Mouse (Mus musculus): ENCODE data around the gene Ccdc149.

The Ccdc149 gene

DNA sequence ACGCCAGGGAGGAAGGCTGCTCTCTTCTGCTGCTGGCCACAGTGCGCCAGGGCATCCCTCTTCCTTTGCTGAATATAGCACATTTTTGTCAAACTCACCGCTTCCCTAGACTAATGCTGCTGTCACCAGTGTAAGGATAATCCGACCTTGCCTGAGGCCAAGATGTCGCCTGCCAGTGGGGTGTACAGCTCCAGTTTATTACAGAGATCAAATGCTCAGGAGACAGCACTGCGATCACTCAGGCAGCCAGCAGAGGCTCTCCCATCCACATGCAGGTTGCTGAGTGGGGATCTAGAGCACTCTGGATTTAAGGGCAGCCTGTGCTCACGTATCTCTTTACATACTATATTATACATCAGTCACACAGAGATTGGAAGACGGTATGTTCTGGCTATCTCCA, 22.1 kb downstream of the Ccdc149 start:
- in situ Hi-C loops (cut with MseI, MboI) = no loop called here

DNA sequence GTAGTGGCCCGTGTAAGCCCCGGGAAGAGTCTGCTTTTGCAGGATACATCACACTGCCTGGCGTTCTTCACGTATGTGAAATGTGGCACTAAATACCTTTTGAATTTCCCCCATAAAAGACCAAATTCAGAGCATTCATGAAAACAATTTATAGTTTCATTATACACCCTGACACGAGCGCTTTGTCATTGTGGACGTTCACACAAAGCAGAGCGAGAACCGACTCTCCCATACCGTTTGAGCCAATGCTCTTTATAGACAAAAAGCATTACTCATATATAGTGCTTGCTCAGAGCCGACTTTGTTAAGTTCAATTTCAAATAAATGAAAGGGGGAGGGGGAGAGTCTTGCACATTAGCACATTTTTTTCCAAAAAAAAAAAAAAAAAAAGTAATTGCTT, 31.0 kb downstream of the Ccdc149 start:
- in situ Hi-C loops (cut with MseI, MboI) = no loop called here

DNA sequence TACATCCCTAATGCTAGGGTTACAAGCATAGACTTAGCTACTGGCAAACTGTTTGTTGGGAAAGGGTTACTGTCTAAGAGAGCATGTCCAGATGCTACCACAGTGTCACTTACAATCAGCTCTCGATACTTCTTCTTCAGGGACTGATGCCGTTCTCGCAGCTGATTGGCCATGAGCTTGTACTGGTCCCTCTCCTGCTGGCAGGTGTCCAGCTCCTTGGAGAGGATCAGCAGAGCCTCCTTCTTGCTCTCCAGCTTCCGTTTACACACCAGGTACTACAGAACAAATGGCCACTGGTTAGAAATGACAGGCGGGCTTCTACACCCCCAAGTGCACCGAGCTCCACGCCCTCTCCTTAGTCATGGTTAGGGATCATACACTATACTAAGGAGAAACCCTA, 32.4 kb downstream of the Ccdc149 start:
- in situ Hi-C loops (cut with MseI, MboI) = no loop called here

DNA sequence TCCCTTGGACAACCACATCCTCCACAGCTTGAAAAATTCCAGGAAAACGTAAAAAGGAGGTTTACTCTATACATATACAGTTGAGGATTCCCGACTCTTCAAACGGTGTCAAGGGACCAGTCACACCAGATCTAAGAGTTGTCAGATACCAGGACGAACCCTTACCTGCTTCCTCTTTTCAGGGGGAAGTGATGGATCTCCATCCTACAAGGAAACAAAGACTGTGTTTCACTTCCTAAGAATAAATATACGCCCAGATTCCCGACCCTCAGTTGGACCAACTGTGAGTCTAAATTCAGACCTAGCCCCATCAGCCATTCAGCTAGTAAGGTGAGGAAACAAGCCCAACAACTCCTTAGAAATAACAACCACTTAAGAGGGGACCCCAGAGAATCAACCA, 35.8 kb downstream of the Ccdc149 start:
- in situ Hi-C loops (cut with MseI, MboI) = no loop called here

DNA sequence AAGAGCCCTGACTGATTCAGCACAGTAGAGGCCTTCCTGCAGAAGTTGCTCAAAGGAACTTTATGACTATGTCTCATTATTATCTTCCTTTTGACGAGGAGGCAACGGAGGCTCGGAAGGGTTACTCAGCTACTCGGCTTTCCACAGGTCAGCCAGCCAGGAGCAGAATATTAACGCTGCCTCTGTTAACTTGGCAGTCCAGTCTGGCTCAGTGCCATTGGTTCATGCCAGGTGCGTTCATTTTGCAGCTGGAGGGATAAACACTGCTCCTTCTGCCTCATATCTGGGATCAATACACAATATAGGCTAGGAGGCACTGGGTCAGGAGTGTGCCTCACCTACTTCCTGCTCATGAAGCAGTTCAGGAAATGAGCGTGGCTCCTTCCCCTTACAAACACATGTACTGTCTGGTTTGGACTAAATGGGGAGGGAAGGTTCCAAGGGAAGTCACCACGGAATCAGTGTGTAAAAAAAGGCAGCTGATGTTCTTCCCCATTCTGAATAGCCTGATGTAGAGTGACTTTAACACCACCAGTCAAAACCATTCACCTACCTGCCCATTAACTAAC, 40.0 kb downstream of the Ccdc149 start:
- in situ Hi-C loops (cut with MseI, MboI) = no loop called here

DNA sequence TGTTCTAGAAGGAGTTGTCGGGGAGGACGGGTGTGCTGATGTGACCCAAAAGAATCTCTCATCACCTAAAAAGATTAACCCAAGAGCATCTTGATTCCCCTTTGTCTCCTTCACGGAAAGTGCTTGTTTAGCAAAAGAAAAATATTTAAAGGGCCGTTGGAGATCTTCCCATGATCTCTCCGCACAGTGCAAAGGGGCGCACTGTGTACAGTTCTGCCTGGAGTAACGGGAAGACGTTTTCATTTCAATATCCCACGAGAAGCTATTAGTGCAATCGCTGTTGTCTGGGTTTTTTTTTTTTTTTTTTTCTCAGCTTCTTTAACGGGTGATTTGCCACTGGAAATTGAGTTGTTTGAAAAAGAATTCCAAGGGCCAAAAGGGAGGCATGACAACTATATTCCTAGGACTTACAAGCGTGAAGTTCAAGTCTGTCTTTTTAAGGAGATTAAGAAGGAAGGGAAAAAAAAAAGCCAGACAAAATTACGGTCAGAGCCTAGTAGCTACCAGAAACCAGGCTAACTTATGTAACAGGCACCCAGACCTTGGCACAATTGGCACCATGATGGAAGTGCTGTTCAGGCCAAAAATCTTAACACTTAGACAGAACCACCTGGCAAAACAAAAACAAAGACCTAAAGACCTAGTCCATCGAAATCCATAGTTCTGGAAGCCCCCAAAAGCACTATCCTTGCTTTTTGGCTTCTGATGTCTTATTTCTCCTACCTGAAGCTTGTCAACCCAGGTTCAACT, 41.4 kb downstream of the Ccdc149 start:
- in situ Hi-C loops (cut with MseI, MboI) = no loop called here

DNA sequence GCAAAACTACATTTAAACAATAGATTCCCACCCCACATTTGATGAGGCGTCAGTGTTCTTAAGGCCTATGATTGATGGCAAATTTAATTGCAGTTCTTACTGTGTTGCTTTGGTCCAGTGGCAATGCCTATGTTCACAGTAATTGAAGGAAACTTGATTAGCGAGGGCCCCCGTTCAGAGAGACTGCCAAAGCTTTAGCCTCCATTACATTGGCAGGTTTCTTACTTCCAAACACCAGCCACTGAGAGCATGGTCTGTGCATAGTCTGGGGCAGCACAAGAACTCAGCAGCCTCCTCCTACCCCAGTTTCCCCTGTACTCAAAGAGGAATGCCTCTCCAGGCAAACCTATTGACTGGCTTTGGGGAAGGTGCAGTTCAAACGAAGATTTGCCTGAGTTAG, 42.7 kb downstream of the Ccdc149 start:
- in situ Hi-C loops (cut with MseI, MboI) = no loop called here

DNA sequence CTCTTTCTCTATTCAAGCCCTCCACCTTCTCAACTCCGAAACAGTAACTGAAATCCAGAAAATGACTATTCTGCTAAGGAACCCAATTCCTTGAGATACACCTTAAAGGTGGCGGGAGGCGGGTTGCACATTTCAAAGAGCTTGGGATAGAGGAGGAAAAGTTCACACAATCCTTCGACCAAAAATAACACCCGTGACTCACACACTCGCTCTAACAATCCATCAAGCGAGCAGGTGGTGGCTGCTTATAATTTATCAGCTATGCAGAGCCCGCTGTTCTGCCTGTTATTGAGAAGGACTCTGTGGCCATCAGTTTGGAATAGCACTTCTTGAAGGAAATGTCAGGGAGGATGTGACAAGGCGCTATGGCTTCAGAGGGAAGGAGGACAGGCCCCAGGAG, 45.5 kb downstream of the Ccdc149 start:
- in situ Hi-C loops (cut with MseI, MboI) = no loop called here

DNA sequence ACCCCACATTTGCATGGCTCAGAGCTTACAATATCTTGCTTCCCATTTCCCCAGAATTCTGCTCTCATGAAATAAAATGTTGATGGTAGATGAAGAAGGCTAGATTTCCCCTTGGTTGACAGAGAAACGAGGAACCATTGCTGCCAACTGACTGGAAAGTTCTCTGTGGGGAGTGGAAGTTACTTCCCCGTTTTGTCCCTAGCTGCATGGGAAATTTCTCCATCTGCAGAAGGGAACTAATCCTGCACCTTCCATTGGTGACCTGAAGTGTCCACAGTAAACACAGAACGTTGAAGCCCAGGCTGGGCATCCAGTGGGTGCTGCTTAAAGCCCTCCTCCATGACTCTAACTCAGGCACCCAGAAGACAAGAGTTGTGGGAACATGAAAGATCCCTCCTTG, 47.4 kb downstream of the Ccdc149 start:
- in situ Hi-C loops (cut with MseI, MboI) = no loop called here

DNA sequence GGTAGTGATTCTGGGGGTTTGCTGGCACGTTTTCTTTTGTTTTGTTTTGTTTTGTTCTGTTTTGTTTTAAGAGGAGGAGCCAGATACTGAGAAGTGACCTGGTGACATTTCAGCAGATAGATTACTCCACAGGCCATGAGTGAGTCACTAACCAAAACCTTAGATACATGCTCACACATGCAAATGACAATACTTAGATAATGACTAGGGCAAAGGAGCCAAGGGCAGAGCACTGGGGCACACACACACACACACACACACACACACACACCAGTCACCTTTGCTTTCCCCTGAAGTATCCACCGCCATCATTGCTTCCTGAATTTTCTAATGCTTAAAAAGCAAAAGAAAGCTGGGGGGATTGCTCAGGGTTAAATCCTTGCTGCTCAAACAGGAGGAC, 54.8 kb downstream of the Ccdc149 start:
- in situ Hi-C loops (cut with MseI, MboI) = no loop called here

DNA sequence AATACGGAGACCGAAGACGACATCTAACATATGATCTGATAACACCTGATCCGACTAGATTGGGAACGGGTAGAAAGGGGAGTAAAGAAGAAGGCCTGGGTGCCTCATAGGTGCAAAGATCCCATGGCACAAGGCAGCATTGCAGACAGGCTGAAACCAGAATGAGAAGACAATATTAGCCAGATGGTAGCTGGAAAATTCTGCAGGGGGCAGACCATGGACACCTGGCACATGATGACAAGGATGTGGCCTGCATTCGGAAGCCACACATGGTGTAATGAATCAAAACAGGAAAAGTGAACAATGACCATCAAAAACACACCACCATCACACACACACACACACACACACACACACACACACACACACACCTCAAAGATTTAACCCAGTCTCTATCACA, 55.4 kb downstream of the Ccdc149 start:
- in situ Hi-C loops (cut with MseI, MboI) = no loop called here

DNA sequence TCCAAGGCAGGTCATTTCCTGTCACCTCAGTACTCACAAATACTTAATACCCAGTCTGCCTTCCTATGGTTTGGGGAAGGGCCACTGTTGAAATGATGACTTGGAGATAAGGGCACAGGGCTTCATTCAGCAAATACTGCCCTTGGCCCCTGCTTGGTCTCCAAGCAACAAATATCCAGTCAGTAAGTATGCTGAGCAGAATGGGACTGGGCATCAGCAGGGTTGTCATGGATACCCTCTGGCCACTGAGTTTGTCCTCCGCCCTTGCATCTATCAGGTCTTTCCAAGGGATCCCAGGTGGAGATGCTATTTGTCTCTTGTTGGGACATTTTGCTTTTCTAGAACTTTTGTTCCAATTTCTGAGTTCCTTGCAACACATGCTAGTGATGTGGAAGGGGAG, 56.1 kb downstream of the Ccdc149 start:
- in situ Hi-C loops (cut with MseI, MboI) = no loop called here

DNA sequence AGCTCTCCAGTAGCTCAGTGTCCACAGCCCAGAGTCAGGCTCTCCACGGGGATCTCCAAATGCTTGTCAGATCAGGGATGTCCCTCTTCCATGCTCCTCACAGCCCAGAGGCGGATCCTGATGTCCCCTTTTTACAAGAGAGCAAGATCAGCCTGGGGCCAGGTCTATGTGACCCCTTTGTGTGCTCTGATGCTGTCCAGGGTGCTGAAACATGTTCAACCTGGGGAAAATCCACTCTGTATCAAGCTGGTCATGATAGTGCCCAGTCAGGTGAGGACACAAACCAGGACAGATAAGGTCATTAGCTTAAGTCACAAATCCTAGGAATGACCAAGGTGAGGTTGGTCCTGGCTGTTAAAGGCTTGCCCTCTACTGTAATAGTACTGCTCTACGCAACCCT, 59.8 kb downstream of the Ccdc149 start:
- in situ Hi-C loops (cut with MseI, MboI) = no loop called here

DNA sequence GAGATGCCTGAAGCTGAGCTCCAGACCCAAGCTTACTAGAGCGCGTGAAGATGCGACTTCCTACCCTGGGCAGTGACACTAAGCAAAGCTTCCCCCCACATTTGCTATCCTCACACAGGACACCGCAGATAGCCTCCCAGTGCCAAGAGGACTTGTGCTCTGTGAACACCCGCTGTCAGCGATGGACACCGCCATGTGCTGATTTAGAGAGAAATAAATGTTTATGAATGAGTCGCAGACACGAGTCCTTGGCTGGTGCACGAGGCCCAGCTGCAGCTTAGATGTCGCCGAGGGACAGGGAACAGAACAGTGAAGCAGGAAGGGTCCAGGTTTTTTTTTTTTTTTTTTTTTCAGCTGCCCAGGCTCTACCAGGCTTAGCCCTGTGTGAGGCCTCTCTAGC, 61.1 kb downstream of the Ccdc149 start:
- in situ Hi-C loops (cut with MseI, MboI) = no loop called here

DNA sequence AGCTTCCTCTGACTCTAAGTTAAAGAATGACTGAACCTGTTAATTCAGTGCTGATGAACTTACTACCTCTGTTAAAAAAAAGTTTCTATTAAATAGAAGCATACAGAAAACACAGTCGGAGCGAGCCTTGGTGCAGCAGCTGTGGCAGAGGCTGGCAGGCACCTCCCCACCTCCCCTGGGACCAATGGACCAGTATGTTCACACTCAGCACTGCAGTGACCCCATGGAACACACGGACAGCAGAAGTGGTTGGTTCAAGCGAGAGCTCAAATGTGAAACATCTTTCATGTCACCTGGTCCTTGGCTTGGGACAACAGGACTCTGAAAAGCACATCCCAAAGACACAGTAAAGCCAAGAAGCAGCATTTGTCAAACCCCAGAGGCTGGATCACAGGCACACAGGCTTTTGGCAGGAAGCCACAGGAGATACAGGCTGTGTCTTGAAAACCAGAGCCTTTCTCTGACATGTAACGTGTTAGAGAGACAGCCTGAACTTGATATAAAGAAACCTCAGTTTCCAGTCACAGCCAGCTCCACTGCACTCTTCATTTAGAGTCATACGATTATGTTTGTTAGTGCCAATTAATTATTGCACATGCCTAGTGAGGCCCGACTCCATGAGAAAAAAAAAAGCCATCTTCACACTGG, 62.5 kb downstream of the Ccdc149 start:
- in situ Hi-C loops (cut with MseI, MboI) = no loop called here

DNA sequence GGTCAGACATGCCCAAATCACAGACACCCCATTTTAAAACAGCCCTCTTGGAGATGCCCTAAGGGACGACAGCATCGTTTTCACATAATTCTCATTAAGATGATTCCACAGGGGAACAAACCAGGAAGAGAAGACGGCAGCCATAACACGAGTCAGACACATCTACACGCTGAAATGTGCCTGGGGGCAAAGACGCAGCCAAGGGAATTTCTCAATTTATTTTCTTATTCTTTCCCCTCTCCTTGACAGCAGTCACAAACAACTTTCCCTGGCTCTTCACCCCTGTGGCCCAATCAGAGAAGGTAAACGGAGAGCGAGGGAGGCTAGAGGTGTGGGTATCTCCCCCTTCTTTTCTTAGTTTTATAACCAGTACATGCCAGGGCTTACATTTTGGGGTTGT, 66.9 kb downstream of the Ccdc149 start:
- in situ Hi-C loops (cut with MseI, MboI) = no loop called here

DNA sequence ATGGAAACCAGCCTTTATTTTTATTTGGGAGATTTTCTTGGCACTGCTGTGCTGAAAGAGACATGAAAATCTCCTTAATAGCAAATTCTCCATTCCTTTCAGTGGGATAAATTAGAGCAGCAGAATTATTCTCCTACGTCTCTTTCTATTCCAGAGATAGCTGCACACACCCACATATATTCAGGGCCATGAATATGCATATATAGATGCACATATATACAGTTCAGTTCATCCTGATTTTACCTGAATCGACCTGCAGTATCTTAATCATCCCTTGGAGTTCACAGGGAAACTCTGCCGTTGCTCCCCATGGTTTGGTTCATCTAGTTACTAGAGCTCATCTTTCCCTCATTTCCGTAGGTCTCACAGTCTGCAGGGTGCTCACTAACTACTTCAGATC, 77.6 kb downstream of the Ccdc149 start:
- in situ Hi-C loops (cut with MseI, MboI) = no loop called here

DNA sequence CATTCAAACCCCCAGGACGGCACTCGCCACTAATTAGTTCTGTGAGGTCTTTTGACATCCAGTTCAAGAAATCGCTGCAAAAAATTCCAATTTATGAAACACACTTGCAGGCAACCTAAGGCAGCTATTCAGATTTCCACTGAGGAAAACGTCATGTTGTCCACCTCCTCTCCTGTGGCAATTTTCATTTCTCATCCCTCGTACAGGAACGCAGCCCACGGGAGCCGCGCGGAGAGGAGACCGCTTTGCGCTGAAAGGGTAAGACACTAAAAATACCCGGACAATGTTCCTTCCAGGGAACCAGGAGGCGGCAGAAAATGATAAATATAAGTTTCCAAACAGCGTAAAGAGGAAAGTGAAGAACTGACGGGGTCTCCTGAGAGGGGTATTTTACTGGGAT, 79.8 kb downstream of the Ccdc149 start:
- in situ Hi-C loops (cut with MseI, MboI) = no loop called here

DNA sequence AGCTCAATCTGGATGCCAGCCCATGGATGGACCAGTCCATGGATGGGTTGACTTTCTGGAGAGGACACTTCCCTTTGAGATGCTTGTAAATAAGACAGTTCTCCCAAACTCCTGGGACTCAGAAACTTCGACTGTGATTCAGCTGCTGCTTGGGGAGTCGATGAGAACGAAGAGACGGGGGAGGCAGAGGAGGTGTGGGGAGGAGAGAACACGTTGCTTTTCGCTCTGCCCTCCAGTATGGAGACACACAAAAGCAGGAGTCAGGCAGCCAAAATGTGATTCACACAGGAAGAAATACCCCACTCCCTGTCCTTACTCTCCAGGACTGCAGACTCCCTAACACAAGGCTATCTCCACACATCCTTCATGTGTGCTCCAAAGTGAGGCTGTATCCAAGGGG, 80.9 kb downstream of the Ccdc149 start:
- in situ Hi-C loops (cut with MseI, MboI) = no loop called here

DNA sequence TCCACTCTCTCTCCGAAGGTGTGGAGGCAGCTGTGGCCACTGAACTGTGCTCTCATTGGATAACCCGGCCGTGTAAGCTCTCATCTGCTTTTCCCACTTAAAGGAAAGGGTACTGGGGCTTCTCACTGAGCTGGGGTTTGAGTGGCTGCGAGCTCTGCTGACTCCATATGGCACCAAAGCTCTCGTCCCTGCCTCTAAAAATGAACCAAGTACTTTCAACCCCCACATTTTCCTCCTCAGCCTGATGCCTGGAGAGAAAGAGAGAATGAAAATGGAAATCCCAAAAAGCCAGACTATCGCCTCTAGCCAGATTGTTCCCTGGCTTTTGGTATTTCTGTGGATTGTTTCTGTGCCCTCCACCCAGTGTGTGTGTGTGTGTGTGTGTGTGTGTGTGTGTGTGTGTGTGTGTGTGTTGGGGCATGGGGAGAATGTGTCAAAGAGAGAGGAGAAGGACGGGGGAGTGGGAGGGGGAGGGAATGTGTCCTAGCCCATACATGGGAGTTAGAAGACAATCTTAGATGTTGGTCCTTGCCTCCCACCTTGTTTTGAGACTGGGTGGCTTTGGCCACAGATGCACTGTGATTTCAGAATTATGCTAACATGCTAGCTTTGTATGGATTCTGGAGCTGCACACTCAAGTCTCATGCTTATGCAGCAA, 83.1 kb downstream of the Ccdc149 start:
- in situ Hi-C loops (cut with MseI, MboI) = no loop called here

DNA sequence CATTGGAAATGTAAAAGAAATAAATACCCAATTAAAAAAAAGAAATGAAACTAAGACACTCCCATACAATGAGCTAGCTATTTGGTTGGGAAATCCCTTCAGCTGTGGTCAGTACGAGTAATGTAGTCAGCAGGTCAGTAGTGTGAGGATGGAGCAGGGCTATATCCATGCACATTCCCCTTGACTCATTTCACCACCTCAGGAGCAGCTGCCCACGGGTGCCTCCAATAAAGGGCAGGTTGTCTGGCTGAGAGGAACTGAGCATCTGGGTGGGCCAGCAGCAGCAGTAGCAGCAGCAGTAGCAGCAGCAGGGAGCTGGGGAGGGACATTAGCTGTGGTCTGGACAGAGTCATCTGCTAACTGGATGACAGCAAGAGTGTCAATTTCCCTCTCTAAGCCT, 85.3 kb downstream of the Ccdc149 start:
- in situ Hi-C loops (cut with MseI, MboI) = no loop called here

DNA sequence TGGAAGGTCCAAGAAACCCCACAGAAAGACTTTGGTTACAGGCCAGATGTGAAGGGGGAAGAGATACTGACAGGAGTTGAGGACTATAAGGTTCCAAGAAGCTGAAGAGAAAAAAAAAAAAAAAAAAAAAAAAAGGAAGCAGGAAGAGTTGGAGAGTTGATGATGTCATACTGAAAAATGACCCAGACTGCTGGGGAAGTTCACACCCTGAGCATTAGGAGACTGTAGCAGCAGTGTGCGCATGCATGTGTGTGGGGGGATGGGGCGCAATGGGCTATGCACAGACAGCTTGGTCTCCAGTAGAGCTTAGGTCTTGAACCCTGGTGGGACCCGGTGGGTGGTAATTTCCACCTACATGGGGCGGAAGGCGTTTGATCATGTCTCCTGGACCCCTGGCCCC, 87.6 kb downstream of the Ccdc149 start:
- in situ Hi-C loops (cut with MseI, MboI) = no loop called here

DNA sequence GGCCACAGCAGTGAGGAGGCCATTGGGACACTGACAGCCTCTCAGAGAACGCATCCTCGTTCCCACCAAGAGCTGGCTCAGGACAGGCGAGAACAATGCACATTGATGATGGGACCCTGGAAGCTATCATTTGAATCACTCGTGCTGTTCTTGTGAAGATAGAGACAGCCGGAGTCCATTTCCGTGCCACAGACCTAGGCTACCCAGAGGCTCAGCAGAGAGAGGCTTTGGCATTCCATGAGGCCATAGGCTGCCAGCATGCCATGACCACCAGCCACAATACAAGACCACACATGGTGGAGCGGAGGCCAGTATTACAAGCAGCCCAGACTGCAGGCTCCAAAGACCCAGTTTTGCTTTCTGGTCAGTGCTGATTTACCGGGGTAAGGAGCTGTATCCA, 88.5 kb downstream of the Ccdc149 start:
- in situ Hi-C loops (cut with MseI, MboI) = no loop called here

All from mouse trophoblast stem cell (cell line).